Mouse (Mus musculus): ENCODE data around the gene Ptk7. TPM values are rescaled to one million over a fixed set of nuclear protein-coding genes. Genes with fewer than 3 reads are reported as not detected.

Ptk7 gene
- polyA plus RNA-seq, 1 experiment from 2014 or later: 43.3 TPM

DNA sequence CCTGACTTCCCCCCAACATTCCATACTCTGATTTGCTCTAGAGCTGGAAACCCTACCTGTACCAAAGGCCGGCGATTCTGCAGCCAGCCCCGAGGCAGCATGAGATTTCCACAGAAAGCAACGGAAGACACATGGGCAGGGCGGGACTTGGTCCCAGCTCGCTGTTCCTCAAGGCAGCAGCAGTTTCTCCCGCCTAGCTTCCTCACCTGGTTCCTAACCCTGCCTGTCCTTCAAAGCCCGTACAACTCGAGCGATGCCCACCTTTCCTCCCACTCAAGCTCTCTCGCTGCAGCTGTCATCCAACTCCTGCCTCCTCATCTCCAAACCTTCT is 74.7 kb downstream of the Ptk7 start:
- Histone ChIP-seq H3K9ac (ENCODE audit: low read length) (peak overlapping the region; percentile 91), H3K27ac (ENCODE audit: low read depth, low read length) (no peak overlapping the region), H3K27me3 (ENCODE audit: control insufficient read depth, insufficient read depth, low read length) (no peaks in the 10 kb centered on the region), H3K9me3 (ENCODE audit: control insufficient read depth, low read length) (no peaks in the 10 kb centered on the region), H3K4me2 (ENCODE audit: low read depth, low read length, severe bottlenecking) (peak overlapping the region; percentile 90), H3K4me1 (replicated peaks; ENCODE audit: control insufficient read depth, insufficient read depth, low read length) (peaks cover 24% of the 10 kb centered on the region), H3K36me3 (ENCODE audit: control insufficient read depth, insufficient read depth, low read length) (no peaks in the 10 kb centered on the region; the same call in 1 of the 2 replicates), H3K4me3 (ENCODE audit: low read depth, low read length) (peak overlapping the region; percentile 97)
- ATAC-seq (replicated peaks; ENCODE audit: low FRiP score): no peak
- DNase-seq (ENCODE audit: low spot score): peak; percentile 60
- WGBS: 1% methylated on average over 11 of the region's 11 CpGs

GRCm38 (mm10) chr17:46553926-46554325 is 75.4 kb downstream of the Ptk7 start:
- 85% methylated on average over 3 of the region's 3 CpGs for WGBS
- H3K36me3 ChIP-seq (ENCODE audit: control insufficient read depth, insufficient read depth, low read length): no peaks in the 10 kb centered on the region; the same call in 1 of the 2 replicates
- no peaks in the 10 kb centered on the region for H3K9me3 ChIP-seq (ENCODE audit: control insufficient read depth, low read length)
- H3K4me2 ChIP-seq (ENCODE audit: low read depth, low read length, severe bottlenecking): peak overlapping the region; percentile 90
- H3K4me3 ChIP-seq (ENCODE audit: low read depth, low read length): 0 out of 2 replicates have a peak overlapping the region, but pooled peaks have one; percentile 97
- H3K9ac ChIP-seq (ENCODE audit: low read length): peak overlapping the region; percentile 1; the same call in 1 of the 2 replicates
- H3K27me3 ChIP-seq (ENCODE audit: control insufficient read depth, insufficient read depth, low read length): no peaks in the 10 kb centered on the region
- DNase-seq (ENCODE audit: low spot score) (no peak), ATAC-seq (replicated peaks; ENCODE audit: low FRiP score) (no peak)
- H3K27ac ChIP-seq (ENCODE audit: low read depth, low read length): no peak overlapping the region
- peaks cover 24% of the 10 kb centered on the region for H3K4me1 ChIP-seq (replicated peaks; ENCODE audit: control insufficient read depth, insufficient read depth, low read length)

GRCm38 (mm10) chr17:46553469-46553868 is 75.8 kb downstream of the Ptk7 start:
- Histone ChIP-seq H3K36me3 (ENCODE audit: control insufficient read depth, insufficient read depth, low read length) (no peaks in the 10 kb centered on the region; the same call in 1 of the 2 replicates), H3K4me3 (ENCODE audit: low read depth, low read length) (peak overlapping the region; percentile 29), H3K9ac (ENCODE audit: low read length) (peak overlapping the region; percentile 1; the same call in 1 of the 2 replicates), H3K27ac (ENCODE audit: low read depth, low read length) (no peak overlapping the region), H3K4me1 (replicated peaks; ENCODE audit: control insufficient read depth, insufficient read depth, low read length) (peaks cover 24% of the 10 kb centered on the region), H3K27me3 (ENCODE audit: control insufficient read depth, insufficient read depth, low read length) (no peaks in the 10 kb centered on the region), H3K4me2 (ENCODE audit: low read depth, low read length, severe bottlenecking) (peak overlapping the region; percentile 90), H3K9me3 (ENCODE audit: control insufficient read depth, low read length) (no peaks in the 10 kb centered on the region)
- DNase-seq (ENCODE audit: low spot score) (peak; percentile 60), ATAC-seq (replicated peaks; ENCODE audit: low FRiP score) (no peak)
- WGBS: 48% methylated on average over 11 of the region's 11 CpGs

GRCm38 (mm10) chr17:46552841-46553423 is 76.4 kb downstream of the Ptk7 start:
- ATAC-seq (replicated peaks; ENCODE audit: low FRiP score) (peak; percentile 74), DNase-seq (ENCODE audit: low spot score) (peak; percentile 86)
- H3K4me2 ChIP-seq (ENCODE audit: low read depth, low read length, severe bottlenecking): peak overlapping the region; percentile 90
- peak overlapping the region; percentile 29 for H3K4me3 ChIP-seq (ENCODE audit: low read depth, low read length)
- H3K27me3 ChIP-seq (ENCODE audit: control insufficient read depth, insufficient read depth, low read length): no peaks in the 10 kb centered on the region
- H3K4me1 ChIP-seq (replicated peaks; ENCODE audit: control insufficient read depth, insufficient read depth, low read length): peaks cover 24% of the 10 kb centered on the region
- 2% methylated on average over 24 of the region's 24 CpGs for WGBS
- H3K27ac ChIP-seq (ENCODE audit: low read depth, low read length): 0 out of 2 replicates have a peak overlapping the region, but pooled peaks have one; percentile 41
- H3K36me3 ChIP-seq (ENCODE audit: control insufficient read depth, insufficient read depth, low read length): no peaks in the 10 kb centered on the region; the same call in 1 of the 2 replicates
- H3K9ac ChIP-seq (ENCODE audit: low read length): peak overlapping the region; percentile 1; the same call in 1 of the 2 replicates
- no peaks in the 10 kb centered on the region for H3K9me3 ChIP-seq (ENCODE audit: control insufficient read depth, low read length)

- H3K4me1 ChIP-seq (replicated peaks; ENCODE audit: control insufficient read depth, insufficient read depth, low read length): peaks cover 28% of the 10 kb centered on the region
Observed at GRCm38 (mm10) chr17:46552151-46552550, 77.2 kb downstream of the Ptk7 start.

GRCm38 (mm10) chr17:46551369-46551768 is 77.9 kb downstream of the Ptk7 start:
- ATAC-seq (replicated peaks; ENCODE audit: low FRiP score): no peak
- H3K9me3 ChIP-seq (ENCODE audit: control insufficient read depth, low read length): no peaks in the 10 kb centered on the region
- H3K4me1 ChIP-seq (replicated peaks; ENCODE audit: control insufficient read depth, insufficient read depth, low read length): peaks cover 34% of the 10 kb centered on the region
- no peak overlapping the region for H3K9ac ChIP-seq (ENCODE audit: low read length)
- no peak overlapping the region for H3K27ac ChIP-seq (ENCODE audit: low read depth, low read length)
- no peak for DNase-seq (ENCODE audit: low spot score)
- 96% methylated on average over 6 of the region's 6 CpGs for WGBS
- no peak overlapping the region for H3K4me2 ChIP-seq (ENCODE audit: low read depth, low read length, severe bottlenecking)
- no peaks in the 10 kb centered on the region; the same call in 1 of the 2 replicates for H3K36me3 ChIP-seq (ENCODE audit: control insufficient read depth, insufficient read depth, low read length)
- H3K27me3 ChIP-seq (ENCODE audit: control insufficient read depth, insufficient read depth, low read length): peaks cover 4% of the 10 kb centered on the region
- no peak overlapping the region for H3K4me3 ChIP-seq (ENCODE audit: low read depth, low read length)

More at GRCm38 (mm10) chr17:46552151-46552550, 77.2 kb downstream of the Ptk7 start:
- H3K27me3 ChIP-seq (ENCODE audit: control insufficient read depth, insufficient read depth, low read length): peaks cover under 1% of the 10 kb centered on the region; the same call in 1 of the 2 replicates
- ATAC-seq (replicated peaks; ENCODE audit: low FRiP score) (no peak), DNase-seq (ENCODE audit: low spot score) (no peak)
- no peak overlapping the region for H3K4me3 ChIP-seq (ENCODE audit: low read depth, low read length)
- 85% methylated on average over 7 of the region's 7 CpGs for WGBS
- H3K9ac ChIP-seq (ENCODE audit: low read length): peak overlapping the region; percentile 6; the same call in 1 of the 2 replicates
- no peaks in the 10 kb centered on the region for H3K9me3 ChIP-seq (ENCODE audit: control insufficient read depth, low read length)
- no peak overlapping the region for H3K27ac ChIP-seq (ENCODE audit: low read depth, low read length)
- no peaks in the 10 kb centered on the region; the same call in 1 of the 2 replicates for H3K36me3 ChIP-seq (ENCODE audit: control insufficient read depth, insufficient read depth, low read length)
- H3K4me2 ChIP-seq (ENCODE audit: low read depth, low read length, severe bottlenecking): no peak overlapping the region

DNA sequence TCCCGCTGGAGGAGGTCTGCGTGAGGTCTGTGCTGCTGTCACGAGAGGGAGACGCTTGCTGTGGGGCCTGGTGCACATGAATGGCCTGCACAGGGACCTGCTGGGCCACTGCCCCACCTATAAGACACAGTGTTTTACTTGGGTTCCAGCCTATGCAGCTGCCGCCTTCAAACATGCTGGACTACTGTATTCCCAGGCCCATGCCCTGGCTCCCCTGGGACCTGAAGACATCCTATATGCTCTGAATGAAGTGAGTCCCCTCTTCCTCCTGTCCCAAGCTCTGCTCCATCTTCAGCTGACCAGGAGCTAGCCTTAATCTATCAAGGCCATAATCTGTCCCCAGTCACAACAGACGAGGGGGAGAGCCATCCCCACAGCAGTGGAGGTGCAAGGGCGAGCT is 78.4 kb downstream of the Ptk7 start:
- Histone ChIP-seq H3K27ac (ENCODE audit: low read depth, low read length) (no peak overlapping the region), H3K4me2 (ENCODE audit: low read depth, low read length, severe bottlenecking) (no peak overlapping the region), H3K4me3 (ENCODE audit: low read depth, low read length) (no peak overlapping the region), H3K9me3 (ENCODE audit: control insufficient read depth, low read length) (no peaks in the 10 kb centered on the region), H3K9ac (ENCODE audit: low read length) (no peak overlapping the region), H3K27me3 (ENCODE audit: control insufficient read depth, insufficient read depth, low read length) (peaks cover 4% of the 10 kb centered on the region), H3K4me1 (replicated peaks; ENCODE audit: control insufficient read depth, insufficient read depth, low read length) (peaks cover 34% of the 10 kb centered on the region), H3K36me3 (ENCODE audit: control insufficient read depth, insufficient read depth, low read length) (no peaks in the 10 kb centered on the region; the same call in 1 of the 2 replicates)
- DNase-seq (ENCODE audit: low spot score) (no peak), ATAC-seq (replicated peaks; ENCODE audit: low FRiP score) (no peak)
- 90% methylated on average over 7 of the region's 7 CpGs for WGBS

DNA sequence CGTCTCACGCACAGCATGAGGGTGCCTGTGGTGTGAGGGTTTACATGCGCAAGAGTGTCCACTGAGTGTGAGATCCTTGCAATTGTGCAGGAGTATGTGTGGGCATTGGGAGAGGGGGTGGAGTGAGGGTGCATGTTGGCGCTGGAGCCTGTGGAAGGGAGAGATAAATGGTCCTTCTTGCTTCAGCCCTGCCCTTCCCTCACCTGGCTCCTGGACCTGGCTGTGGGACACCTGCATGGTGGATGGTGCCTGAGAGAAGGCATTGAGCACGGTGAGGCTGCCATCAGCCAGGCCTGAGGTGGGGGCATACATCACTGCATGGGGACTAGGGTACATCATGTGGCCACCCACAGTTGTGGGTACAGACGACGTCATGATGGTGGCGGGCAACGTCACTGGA is 79.7 kb downstream of the Ptk7 start:
- H3K36me3 ChIP-seq (ENCODE audit: control insufficient read depth, insufficient read depth, low read length): no peaks in the 10 kb centered on the region; the same call in 1 of the 2 replicates
- no peak overlapping the region for H3K27ac ChIP-seq (ENCODE audit: low read depth, low read length)
- DNase-seq (ENCODE audit: low spot score): no peak
- H3K9me3 ChIP-seq (ENCODE audit: control insufficient read depth, low read length): no peaks in the 10 kb centered on the region
- H3K9ac ChIP-seq (ENCODE audit: low read length): no peak overlapping the region
- H3K27me3 ChIP-seq (ENCODE audit: control insufficient read depth, insufficient read depth, low read length): peaks cover 4% of the 10 kb centered on the region
- H3K4me2 ChIP-seq (ENCODE audit: low read depth, low read length, severe bottlenecking): no peak overlapping the region
- H3K4me3 ChIP-seq (ENCODE audit: low read depth, low read length): no peak overlapping the region
- no peak for ATAC-seq (replicated peaks; ENCODE audit: low FRiP score)
- WGBS: 91% methylated on average over 9 of the region's 9 CpGs
- H3K4me1 ChIP-seq (replicated peaks; ENCODE audit: control insufficient read depth, insufficient read depth, low read length): peaks cover 33% of the 10 kb centered on the region

DNA sequence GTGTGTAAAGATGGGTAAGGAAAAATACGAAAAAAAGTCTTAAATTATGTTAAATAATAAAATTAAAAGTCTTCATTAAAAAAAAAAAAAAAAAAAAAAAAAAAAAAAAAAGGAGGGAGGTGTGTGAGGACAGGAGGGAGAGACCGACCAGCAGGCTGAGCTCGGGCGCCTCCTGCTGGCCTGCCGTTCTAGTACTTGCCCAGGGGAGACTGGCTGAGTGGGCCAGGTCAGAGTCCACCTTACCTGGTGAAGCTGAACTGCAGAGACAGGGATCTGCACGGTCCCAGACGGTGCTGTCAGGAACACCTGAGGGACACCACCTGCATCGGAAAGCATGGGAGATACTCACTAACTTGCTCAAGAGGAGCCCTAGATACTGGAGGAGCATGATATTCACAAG is 80.1 kb downstream of the Ptk7 start:
- Histone ChIP-seq H3K36me3 (ENCODE audit: control insufficient read depth, insufficient read depth, low read length) (no peaks in the 10 kb centered on the region; the same call in 1 of the 2 replicates), H3K4me3 (ENCODE audit: low read depth, low read length) (no peak overlapping the region), H3K9me3 (ENCODE audit: control insufficient read depth, low read length) (no peaks in the 10 kb centered on the region), H3K4me1 (replicated peaks; ENCODE audit: control insufficient read depth, insufficient read depth, low read length) (peaks cover 29% of the 10 kb centered on the region), H3K27me3 (ENCODE audit: control insufficient read depth, insufficient read depth, low read length) (peaks cover 4% of the 10 kb centered on the region), H3K27ac (ENCODE audit: low read depth, low read length) (no peak overlapping the region), H3K4me2 (ENCODE audit: low read depth, low read length, severe bottlenecking) (no peak overlapping the region), H3K9ac (ENCODE audit: low read length) (no peak overlapping the region)
- WGBS: 23% methylated on average over 8 of the region's 8 CpGs
- peak; percentile 84 for DNase-seq (ENCODE audit: low spot score)
- no peak for ATAC-seq (replicated peaks; ENCODE audit: low FRiP score)
